Mouse (Mus musculus) frontal cortex, postnatal 14 days (tissue): Measurements from ENCODE around the gene Slc25a12.

Source experiments
- DNase-seq, 2 experiments: peaks; one replicate each; pipeline ENCODE4 v3.0.0; 2022; ENCODE audit warnings: low spot score in 2 of 2

Gene Slc25a12

DNA sequence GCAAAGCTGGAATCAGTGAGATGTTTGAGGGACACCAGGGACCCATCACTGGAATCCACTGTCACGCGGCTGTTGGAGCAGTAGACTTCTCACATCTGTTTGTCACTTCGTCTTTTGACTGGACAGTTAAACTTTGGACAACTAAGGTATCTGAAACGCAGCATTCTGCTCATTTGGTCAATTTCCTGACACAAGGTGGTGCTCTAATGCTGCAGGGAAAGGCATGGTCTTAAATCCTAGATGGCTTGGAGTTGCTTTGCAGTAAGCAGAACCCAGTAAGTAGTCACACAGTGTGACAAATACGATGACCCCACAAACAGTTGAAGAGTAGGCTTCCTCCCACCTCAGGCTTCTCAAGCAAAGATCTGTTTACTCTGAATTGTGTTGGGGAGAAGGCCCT, 116.7 kb downstream of the Slc25a12 start:
- DNase-seq = no peak

DNA sequence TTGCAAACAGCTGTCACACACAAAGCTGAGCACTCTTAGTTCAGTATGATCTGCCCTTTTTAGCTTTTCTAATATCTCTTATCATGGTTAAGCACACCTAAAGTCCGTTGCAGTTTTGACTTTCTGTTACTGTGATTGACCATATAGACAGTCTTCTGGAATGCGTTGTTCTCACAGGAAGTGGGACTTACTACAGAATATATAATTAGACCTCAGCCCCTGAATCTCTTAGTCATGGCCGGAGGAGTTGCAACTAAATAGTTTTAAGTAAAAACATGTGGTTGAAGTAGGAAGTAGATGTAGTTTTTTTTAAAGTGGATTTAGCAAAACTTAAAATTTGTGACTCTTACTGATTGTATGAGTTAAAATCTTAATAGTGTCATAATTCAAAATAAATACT, 119.5 kb downstream of the Slc25a12 start:
- no peak for DNase-seq

DNA sequence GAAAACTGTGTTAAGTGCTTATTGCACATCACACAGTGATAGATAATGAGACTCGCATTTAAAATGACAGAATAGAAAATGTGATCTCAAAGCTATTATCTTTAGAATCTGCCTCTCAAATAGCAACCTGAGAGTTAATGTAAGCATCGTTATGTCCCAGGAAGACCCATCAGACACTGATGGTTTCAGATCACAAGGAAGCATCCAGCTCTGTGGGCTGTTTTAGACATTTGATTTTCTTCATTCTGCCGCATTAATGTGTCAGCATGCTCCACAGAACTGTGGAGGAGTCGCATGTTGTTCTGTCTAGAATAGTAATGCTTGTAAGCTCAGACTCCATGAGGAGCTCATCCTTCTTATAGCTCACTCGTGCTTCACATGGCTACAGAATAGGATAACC, 121.5 kb downstream of the Slc25a12 start:
- DNase-seq = no peak

DNA sequence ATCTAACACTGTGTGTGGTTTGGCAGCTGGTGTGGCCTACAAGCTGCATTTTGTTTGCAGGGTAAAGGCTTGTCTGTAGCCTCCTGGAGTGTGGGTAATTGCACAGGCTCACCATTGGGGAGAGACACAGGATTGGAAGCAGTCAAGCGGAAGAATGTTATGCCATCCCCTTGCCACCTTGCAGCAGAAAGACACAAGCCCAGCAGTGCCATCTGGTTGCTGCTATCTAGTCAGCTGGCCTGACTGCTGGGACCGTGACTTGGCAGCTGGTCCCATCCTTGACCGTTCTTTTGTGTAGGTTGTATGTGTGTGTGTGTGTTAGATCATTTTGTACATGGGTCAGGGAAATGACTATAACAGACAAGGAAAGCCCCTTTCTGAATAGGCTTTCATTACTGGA, 122.1 kb downstream of the Slc25a12 start:
- DNase-seq = peak in 1 of 2 experiments; percentile 32

DNA sequence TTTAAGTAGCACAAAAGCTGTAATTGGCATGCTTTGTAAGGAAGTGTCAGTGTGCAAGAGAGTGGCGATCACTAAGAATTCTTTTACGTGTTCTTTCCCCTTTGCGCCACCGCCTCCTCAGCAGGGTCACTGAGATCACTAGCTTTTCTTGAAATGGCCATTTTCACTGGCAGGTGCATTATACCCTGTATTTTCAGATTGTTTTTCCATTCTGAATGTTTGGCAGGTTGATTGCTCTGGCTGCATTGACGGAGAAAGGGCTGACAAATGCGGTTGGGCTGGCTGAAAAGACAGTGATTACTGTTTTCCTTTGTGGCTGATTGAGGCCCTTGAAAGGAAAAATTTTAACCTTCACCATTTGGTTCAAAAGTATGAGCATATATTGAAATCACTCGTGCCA, 122.7 kb downstream of the Slc25a12 start:
- no peak for DNase-seq

DNA sequence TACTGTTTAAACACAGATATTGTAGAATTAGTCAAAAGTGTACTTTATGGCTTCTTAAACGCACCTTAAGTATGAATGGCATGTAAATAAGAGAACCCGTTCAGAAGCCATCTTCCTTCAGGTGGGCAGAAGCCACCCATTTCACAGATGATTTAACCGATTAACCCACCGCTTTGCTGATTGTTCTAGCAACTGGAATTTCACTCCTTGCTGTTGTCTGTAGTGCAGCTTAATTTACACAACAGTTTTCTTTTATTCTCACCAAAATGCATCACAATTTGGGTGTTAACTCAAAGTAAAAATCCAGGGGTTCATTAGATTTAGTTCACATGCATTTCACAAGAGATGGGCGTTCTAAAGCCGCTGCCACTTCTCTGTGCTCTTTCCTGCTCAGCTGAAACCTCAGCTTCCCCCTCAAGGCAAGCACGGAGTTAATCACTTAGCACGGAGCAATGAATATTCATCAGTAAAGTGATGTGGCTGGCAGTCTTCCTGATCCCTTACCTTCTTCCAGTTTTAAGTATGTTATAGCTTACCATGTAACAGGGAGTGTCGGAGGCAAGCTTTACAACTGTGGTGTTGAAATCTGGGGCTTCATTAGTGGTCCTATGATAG, 124.4 kb downstream of the Slc25a12 start:
- no peak for DNase-seq

DNA sequence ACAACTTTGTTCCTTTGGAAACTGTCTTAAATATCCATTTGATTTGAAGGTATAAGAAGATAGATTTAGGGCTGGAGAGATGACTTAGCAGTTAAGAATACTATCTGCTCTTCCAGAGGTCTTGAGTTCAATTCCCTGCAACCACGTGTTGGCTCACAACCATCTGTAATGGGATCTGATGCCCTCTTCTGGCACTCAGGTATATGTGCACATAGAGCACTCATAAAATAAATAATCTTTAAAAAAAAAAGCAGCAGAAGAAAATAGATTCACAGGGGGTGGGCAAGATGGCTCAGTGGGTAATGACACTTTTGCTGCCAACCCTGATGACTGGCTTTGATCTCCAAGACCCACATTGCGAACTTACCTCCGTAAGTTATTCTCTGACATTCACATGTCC, 125.4 kb downstream of the Slc25a12 start:
- DNase-seq = no peak

DNA sequence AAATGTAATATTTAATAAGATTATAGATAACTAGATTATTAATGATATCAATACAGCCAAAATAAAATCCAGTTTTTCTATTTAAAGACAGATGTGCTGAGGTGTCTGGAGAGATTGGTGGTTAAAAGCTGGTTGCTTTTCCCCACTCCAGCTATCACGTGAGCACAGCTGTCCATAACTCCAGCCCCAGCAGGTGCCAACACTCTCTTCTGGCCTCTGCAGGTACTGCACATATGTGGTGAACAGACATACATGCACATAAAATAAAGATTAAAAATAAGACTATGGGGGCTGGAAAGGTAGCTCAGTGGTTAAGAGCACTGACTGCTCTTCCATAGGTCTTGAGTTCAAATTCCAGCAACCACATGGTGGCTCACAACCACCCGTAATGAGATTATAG, 126.0 kb downstream of the Slc25a12 start:
- no peak for DNase-seq

DNA sequence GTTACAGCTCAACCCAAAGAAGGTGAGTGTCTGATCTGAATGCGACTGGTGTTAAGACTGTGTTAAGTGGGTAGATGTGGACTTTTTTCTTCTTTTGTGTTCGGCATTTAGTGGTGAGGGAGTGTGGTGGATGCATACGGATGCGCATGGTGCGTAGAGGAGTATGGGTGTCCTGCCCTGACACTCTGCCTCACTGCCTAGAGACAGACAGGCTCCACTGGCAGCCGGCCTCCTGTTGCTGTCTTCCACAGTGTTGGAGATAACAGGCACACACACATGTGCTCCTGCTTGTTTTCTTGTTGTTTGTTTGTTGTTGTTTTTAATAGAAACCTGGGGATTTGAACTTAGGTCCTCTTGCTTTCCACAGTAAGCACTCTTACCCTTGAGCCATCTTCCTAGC, 131.5 kb downstream of the Slc25a12 start:
- DNase-seq = no peak

DNA sequence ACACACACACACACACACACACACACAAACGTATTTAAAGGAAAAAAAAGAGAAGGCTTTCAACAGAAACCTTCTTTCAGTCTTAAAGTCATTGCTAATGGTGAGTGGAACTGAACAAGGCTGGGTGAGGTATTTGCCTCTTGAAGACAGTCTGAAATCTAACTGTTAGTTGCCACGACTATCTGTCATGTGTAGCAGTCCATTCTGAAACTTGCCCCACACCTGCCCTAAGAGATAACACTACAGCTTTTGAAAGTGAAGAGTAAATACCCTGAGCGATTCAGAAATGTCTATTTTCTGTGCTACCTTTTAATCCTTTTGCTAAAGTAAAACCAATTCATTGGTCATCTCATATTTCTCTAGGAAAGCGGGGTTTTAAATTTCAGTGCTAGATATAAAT, 132.1 kb downstream of the Slc25a12 start:
- no peak for DNase-seq

DNA sequence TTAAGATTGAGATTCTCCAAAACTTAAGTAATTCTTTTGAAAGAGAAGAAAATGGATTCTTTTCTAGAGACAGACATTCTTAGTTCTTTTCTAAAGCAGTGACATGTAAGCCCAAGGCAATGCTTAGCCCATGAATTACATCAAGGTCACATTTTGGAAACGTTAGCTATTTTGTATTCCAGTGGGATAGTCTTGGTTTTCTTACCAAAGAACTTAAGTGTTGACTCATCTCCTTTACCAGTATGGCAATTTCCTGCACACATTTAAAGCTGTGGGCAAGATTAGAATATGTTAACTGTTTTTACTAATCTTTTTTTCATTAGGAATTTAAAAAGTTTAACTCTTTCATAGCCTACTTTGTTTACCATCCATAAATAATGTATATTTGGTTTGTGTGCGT, 134.6 kb downstream of the Slc25a12 start:
- no peak for DNase-seq

DNA sequence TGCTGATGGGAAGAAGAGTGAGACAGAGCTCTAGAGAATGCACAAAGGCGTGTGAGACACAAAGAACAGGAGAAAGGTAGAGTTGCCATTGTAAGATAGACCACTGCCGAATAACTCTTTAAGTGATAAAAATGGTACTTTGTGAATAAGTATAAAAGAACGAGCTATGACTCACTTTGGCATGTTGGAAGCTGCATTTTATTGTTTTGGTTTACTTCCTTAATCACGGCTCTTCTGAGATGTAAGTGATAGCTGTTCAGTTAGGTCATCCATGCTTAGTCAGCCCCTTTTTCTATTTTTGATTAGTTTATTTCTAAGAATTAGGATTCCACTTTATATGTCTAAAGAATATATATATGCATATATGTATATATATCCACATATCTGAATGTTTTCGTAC, 135.6 kb downstream of the Slc25a12 start:
- no peak for DNase-seq

DNA sequence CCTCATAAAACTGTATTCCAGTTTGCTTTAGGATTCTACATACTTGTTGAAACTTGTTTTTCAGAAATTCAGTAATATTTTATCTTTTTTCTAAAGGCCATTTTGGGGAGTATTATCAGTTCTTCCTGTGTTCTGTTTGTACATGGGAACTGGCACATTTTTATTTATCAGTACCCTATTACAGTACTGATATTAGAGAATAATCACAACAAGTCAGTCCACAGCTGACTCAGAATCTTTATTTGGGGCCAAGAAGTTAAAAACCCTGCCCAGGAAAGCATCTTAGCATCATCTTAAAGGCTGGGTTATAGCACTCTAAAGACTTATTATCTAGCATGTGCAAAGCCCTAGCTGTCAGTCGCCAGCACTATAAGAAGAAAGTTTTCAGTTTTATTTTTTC, 137.9 kb downstream of the Slc25a12 start:
- no peak for DNase-seq

DNA sequence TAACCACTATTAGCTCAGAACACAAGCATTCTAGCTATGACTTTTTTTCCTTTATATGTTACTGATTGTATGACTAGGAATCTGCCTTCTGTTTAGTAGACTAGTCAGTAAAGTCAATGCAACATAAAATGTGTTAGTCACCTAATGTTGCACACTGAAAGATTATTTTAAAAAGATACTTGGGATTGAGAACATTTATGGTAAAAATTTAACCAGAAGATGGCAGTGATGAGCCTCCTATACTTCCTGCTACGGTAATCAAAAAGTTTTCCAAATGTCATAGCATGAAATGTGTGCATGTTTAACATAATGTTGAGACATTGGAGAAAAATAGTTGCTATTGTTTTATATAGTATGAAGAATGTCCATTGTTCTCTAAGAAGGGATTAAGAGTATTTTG, 140.2 kb downstream of the Slc25a12 start:
- no peak for DNase-seq
